Mouse (Mus musculus) urinary bladder, adult 2 months (tissue): Measurements from ENCODE around the gene Amdhd2. TPM values are rescaled to one million over a fixed set of nuclear protein-coding genes. Genes with fewer than 3 reads are reported as not detected.

ENCODE experiments used
- polyA plus RNA-seq: library from polyadenylated mRNA; depleted of rRNA; stranded (reverse); fragments of >200 nt; gene quantifications from 2 replicates; pipeline ENCODE4 v1.2.3, GENCODE M21; 2012; rRNA removed

The Amdhd2 gene
- polyA plus RNA-seq, 1 experiment = 24.7 TPM

Other genes starting within 250 kb of the Amdhd2 start
- gene Dcpp3, start 246.3 kb downstream of the Amdhd2 start, polyA plus RNA-seq = not detected in 2 replicates
- 0.09 TPM in 1 of 2 replicates, not detected in the other for gene Sbp, start 222.1 kb downstream of the Amdhd2 start, polyA plus RNA-seq
- gene Sbpl, start 208.5 kb downstream of the Amdhd2 start, polyA plus RNA-seq = not detected in 2 replicates
- gene Prss30, start 183.2 kb downstream of the Amdhd2 start, polyA plus RNA-seq = 0.25 and 0.87 TPM in 2 replicates
- 17.2 and 19.3 TPM in 2 replicates for gene Prss22, start 165.7 kb downstream of the Amdhd2 start, polyA plus RNA-seq
- 13.2 and 21.8 TPM in 2 replicates for gene Prss27, start 125.6 kb downstream of the Amdhd2 start, polyA plus RNA-seq
- 27.7 and 35.6 TPM in 2 replicates for gene Kctd5, start 90.3 kb downstream of the Amdhd2 start, polyA plus RNA-seq
- 20.2 and 20.8 TPM in 2 replicates for gene Pdpk1, start 12.8 kb downstream of the Amdhd2 start, polyA plus RNA-seq
- gene Atp6v0c, start 5.9 kb upstream of the Amdhd2 start, polyA plus RNA-seq = 460 and 497 TPM in 2 replicates
- 7.6 and 7.9 TPM in 2 replicates for gene Tbc1d24, start 41.8 kb upstream of the Amdhd2 start, polyA plus RNA-seq
- gene Ntn3, start 45.8 kb upstream of the Amdhd2 start, polyA plus RNA-seq = 0.88 and 1.0 TPM in 2 replicates
- gene Tedc2, start 57.1 kb upstream of the Amdhd2 start, polyA plus RNA-seq = 8.1 and 9.2 TPM in 2 replicates
- 1.6 and 1.7 TPM in 2 replicates for gene Ccnf, start 87.7 kb upstream of the Amdhd2 start, polyA plus RNA-seq
- 0.10 and 0.12 TPM in 2 replicates for gene Abca17, start 187.3 kb upstream of the Amdhd2 start, polyA plus RNA-seq
- 44.4 and 47.7 TPM in 2 replicates for gene Abca3, start 188.2 kb upstream of the Amdhd2 start, polyA plus RNA-seq